Comparison of ENCODE assay signal across 7 mouse cellular contexts in genomic region chr5:72558716-72559526, GRCm38 (mm10). TPM values are rescaled to one million over a fixed set of nuclear protein-coding genes. Genes with fewer than 3 reads are reported as not detected.
A peak's percentile ranks its signal among the peaks of the same experiment; 100 is the strongest.
DNase-seq lines count a peak whose midpoint lies in the region; ATAC-seq lines count a peak whose summit lies in the region.

No protein-coding gene starts in this region.

- peak overlapping the region; percentile 64 for H3K4me2 ChIP-seq in forebrain, embryonic 14.5 days (ENCODE audit: low read length)
- H3K4me2 ChIP-seq in hindbrain, embryonic 16.5 days (ENCODE audit: low read length) = peak overlapping the region; percentile 79

- peaks cover 13% of the 10 kb centered on the region for H3K36me3 ChIP-seq in forebrain, embryonic 14.5 days (ENCODE audit: control insufficient read depth, insufficient read depth, low read length)
- 0 out of 2 replicates have a peak, but pooled peaks cover 3% of the 10 kb centered on the region for H3K36me3 ChIP-seq in hindbrain, embryonic 16.5 days (ENCODE audit: control insufficient read depth, insufficient read depth, low read length)

- H3K9me3 ChIP-seq in forebrain, embryonic 14.5 days (replicated peaks; ENCODE audit: control insufficient read depth, low read length) = no peaks in the 10 kb centered on the region
- H3K9me3 ChIP-seq in hindbrain, embryonic 16.5 days (ENCODE audit: control insufficient read depth, low read length) = no peaks in the 10 kb centered on the region

- ATAC-seq in forebrain, embryonic 14.5 days = peak; percentile 75
- ATAC-seq in hindbrain, embryonic 16.5 days = peak; percentile 81

- under 1% methylated on average over 56 of the region's 57 CpGs for WGBS in forebrain, embryonic 14.5 days
- WGBS in hindbrain, embryonic 16.5 days = under 1% methylated on average over 39 of the region's 57 CpGs

- H3K27me3 ChIP-seq in forebrain, embryonic 14.5 days (replicated peaks; ENCODE audit: control insufficient read depth, insufficient read depth, low read length) = no peaks in the 10 kb centered on the region
- H3K27me3 ChIP-seq in hindbrain, embryonic 16.5 days (replicated peaks; ENCODE audit: control insufficient read depth, insufficient read depth, low read length) = no peaks in the 10 kb centered on the region

- H3K4me3 ChIP-seq in brown adipose tissue, adult 24 weeks (ENCODE audit: insufficient read depth, low read depth, low read length) = peak overlapping the region; percentile 86
- peak overlapping the region; percentile 87 for H3K4me3 ChIP-seq in forebrain, embryonic 14.5 days (ENCODE audit: low read depth, low read length)
- H3K4me3 ChIP-seq in hindbrain, embryonic 16.5 days (ENCODE audit: low read length) = peak overlapping the region; percentile 98

- H3K4me1 ChIP-seq in brown adipose tissue, adult 24 weeks (ENCODE audit: control insufficient read depth, insufficient read depth, insufficient read length, low read length) = no peaks in the 10 kb centered on the region
- peaks cover 4% of the 10 kb centered on the region for H3K4me1 ChIP-seq in forebrain, embryonic 14.5 days (ENCODE audit: control insufficient read depth, insufficient read depth, low read length)
- H3K4me1 ChIP-seq in hindbrain, embryonic 16.5 days (ENCODE audit: control insufficient read depth, insufficient read depth, low read depth, low read length) = peaks cover 6% of the 10 kb centered on the region

- 0 out of 2 replicates have a peak overlapping the region, but pooled peaks have one; percentile 10 for H3K27ac ChIP-seq in brown adipose tissue, adult 24 weeks (replicated peaks; ENCODE audit: low read depth, low read length)
- H3K27ac ChIP-seq in forebrain, embryonic 14.5 days (ENCODE audit: low read depth, low read length) = peak overlapping the region; percentile 58; the same call in 1 of the 2 replicates
- H3K27ac ChIP-seq in hindbrain, embryonic 16.5 days (ENCODE audit: low read depth, low read length) = peak overlapping the region; percentile 80

- DNase-seq in ovary, adult 18-20 months (ENCODE audit: low spot score) = peak; percentile 18
- DNase-seq in ovary, postnatal 36 days (ENCODE audit: low spot score) = no peak
- DNase-seq in forebrain, embryonic 14.5 days (ENCODE audit: low spot score) = peak; percentile 27
- peak; percentile 15 for DNase-seq in lung, postnatal 36 days
- DNase-seq in spleen, postnatal 4 days (ENCODE audit: low spot score in 2 of 2) = peak; percentile 56 to 81

- H3K9ac ChIP-seq in forebrain, embryonic 14.5 days (ENCODE audit: low read length) = peak overlapping the region; percentile 91
- H3K9ac ChIP-seq in hindbrain, embryonic 16.5 days (ENCODE audit: low read depth, low read length) = peak overlapping the region; percentile 95

RNA-seq across cellular contexts. Expression of gene Nfxl1, which starts 0.6 kb away (rescaled TPM):
- polyA plus RNA-seq in brown adipose tissue, adult 24 weeks (2012; ENCODE audit: insufficient read depth, insufficient read length, missing spikeins) = 3.5 TPM in 2 replicates
- polyA plus RNA-seq in forebrain, embryonic 14.5 days (2014; fragmentation: Nextera tagmentation; extraction: Ambion mirVana) = 14.1 and 14.8 TPM in 2 replicates
- 9.3 and 11.6 TPM in 2 replicates for polyA plus RNA-seq in hindbrain, embryonic 16.5 days (2015; fragmentation: Nextera tagmentation; extraction: Ambion mirVana)

RNA-seq across cellular contexts. Expression of gene Zar1, which starts 22.1 kb away (rescaled TPM):
- not detected in 2 replicates for polyA plus RNA-seq in brown adipose tissue, adult 24 weeks (2012; ENCODE audit: insufficient read depth, insufficient read length, missing spikeins)
- polyA plus RNA-seq in forebrain, embryonic 14.5 days (2014; fragmentation: Nextera tagmentation; extraction: Ambion mirVana) = 1.7 and 2.1 TPM in 2 replicates
- polyA plus RNA-seq in hindbrain, embryonic 16.5 days (2015; fragmentation: Nextera tagmentation; extraction: Ambion mirVana) = 4.4 and 5.4 TPM in 2 replicates

RNA-seq across cellular contexts. Expression of gene Gm5868, which starts 28.4 kb away (rescaled TPM):
- not detected in 2 replicates for polyA plus RNA-seq in brown adipose tissue, adult 24 weeks (2012; ENCODE audit: insufficient read depth, insufficient read length, missing spikeins)
- 3.8 and 4.5 TPM in 2 replicates for polyA plus RNA-seq in forebrain, embryonic 14.5 days (2014; fragmentation: Nextera tagmentation; extraction: Ambion mirVana)
- 8.3 and 8.4 TPM in 2 replicates for polyA plus RNA-seq in hindbrain, embryonic 16.5 days (2015; fragmentation: Nextera tagmentation; extraction: Ambion mirVana)

RNA-seq across cellular contexts. Expression of gene Corin, which starts 54.6 kb away (rescaled TPM):
- not detected in 2 replicates for polyA plus RNA-seq in brown adipose tissue, adult 24 weeks (2012; ENCODE audit: insufficient read depth, insufficient read length, missing spikeins)
- 0.51 TPM in 1 of 2 replicates, not detected in the other for polyA plus RNA-seq in forebrain, embryonic 14.5 days (2014; fragmentation: Nextera tagmentation; extraction: Ambion mirVana)
- polyA plus RNA-seq in hindbrain, embryonic 16.5 days (2015; fragmentation: Nextera tagmentation; extraction: Ambion mirVana) = 1.1 and 3.0 TPM in 2 replicates

Comparison
In these comparisons a context has a peak if more than half of its experiments do, and no peak if none do; other contexts are left out.
1. H3K27ac ChIP-seq: peak in every context shown above with its lines; median percentile 80 in hindbrain, embryonic 16.5 days; 58 in forebrain, embryonic 14.5 days; 10 in brown adipose tissue, adult 24 weeks.